28 mouse cellular contexts compared by ENCODE assay signal in the genomic region with DNA sequence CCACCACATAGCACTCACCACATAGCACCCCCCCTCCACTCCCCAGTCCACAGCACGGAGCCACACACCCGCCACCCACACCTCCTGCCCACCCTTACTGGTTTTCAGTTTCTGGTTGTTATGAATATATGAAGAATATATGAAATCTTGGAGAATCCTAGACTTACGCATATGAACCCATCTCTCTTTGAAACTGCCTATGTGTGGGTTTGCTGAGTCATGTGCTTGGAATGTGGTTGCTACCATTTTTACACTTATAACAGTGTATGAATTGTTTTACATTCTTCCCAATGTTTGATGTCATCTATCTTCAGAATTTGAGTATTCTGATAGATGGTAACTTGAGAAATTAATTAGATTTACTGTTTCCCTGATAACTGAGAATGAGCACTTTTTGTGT. TPM values are rescaled to one million over a fixed set of nuclear protein-coding genes. Genes with fewer than 3 reads are reported as not detected.
A peak's percentile ranks its signal among the peaks of the same experiment; 100 is the strongest.
DNase-seq lines count a peak whose midpoint lies in the region; ATAC-seq lines count a peak whose summit lies in the region.
"Had no signal": no experiment of that assay in that cellular context is flagged by ENCODE, and none has a peak within 500 bp of the region (broad histone marks: within the 10 kb centered on the region; RNA-seq: fewer than 3 reads in every experiment).

No protein-coding gene starts in this region.

- H3K4me1 ChIP-seq in midbrain, embryonic 16.5 days (ENCODE audit: control insufficient read depth, insufficient read depth, low read length) = no peaks in the 10 kb centered on the region
- H3K4me1 ChIP-seq: embryonic facial prominence, embryonic 12.5 days; embryonic facial prominence, embryonic 15.5 days; hindbrain, embryonic 13.5 days; intestine, embryonic 15.5 days had no signal

- no peaks in the 10 kb centered on the region for H3K27me3 ChIP-seq in midbrain, embryonic 16.5 days (ENCODE audit: control insufficient read depth, insufficient read depth, low read depth, low read length)
- H3K27me3 ChIP-seq: CH12.LX; embryonic facial prominence, embryonic 12.5 days; embryonic facial prominence, embryonic 15.5 days; hindbrain, embryonic 13.5 days; intestine, embryonic 15.5 days had no signal

- 0 out of 2 replicates have a peak, but pooled peaks cover 2% of the 10 kb centered on the region for H3K36me3 ChIP-seq in midbrain, embryonic 16.5 days (ENCODE audit: control insufficient read depth, insufficient read depth, low read length)
- H3K36me3 ChIP-seq: embryonic facial prominence, embryonic 12.5 days; embryonic facial prominence, embryonic 15.5 days; hindbrain, embryonic 10.5 days; intestine, embryonic 15.5 days had no signal

- intact Hi-C loops in heart, postnatal 25 days (cut with DNase I) = no loop called here

- H3K4me3 ChIP-seq in midbrain, embryonic 16.5 days (ENCODE audit: low read depth, low read length) = no peak overlapping the region
- H3K4me3 ChIP-seq: embryonic facial prominence, embryonic 12.5 days; embryonic facial prominence, embryonic 15.5 days; hindbrain, embryonic 10.5 days; hindbrain, embryonic 13.5 days; intestine, embryonic 15.5 days had no signal

- no peak overlapping the region for H3K27ac ChIP-seq in midbrain, embryonic 16.5 days (ENCODE audit: low read length)
- H3K27ac ChIP-seq: embryonic facial prominence, embryonic 12.5 days; embryonic facial prominence, embryonic 15.5 days; hindbrain, embryonic 10.5 days; hindbrain, embryonic 13.5 days; intestine, embryonic 15.5 days had no signal

- H3K4me2 ChIP-seq in midbrain, embryonic 16.5 days (ENCODE audit: low read length) = no peak overlapping the region
- H3K4me2 ChIP-seq: embryonic facial prominence, embryonic 12.5 days; embryonic facial prominence, embryonic 15.5 days; heart, embryonic 11.5 days; hindbrain, embryonic 13.5 days; intestine, embryonic 15.5 days had no signal

- H3K9ac ChIP-seq in midbrain, embryonic 16.5 days (ENCODE audit: low read depth, low read length) = no peak overlapping the region
- H3K9ac ChIP-seq: embryonic facial prominence, embryonic 12.5 days; embryonic facial prominence, embryonic 15.5 days; forebrain, postnatal 0 days; hindbrain, embryonic 13.5 days; intestine, embryonic 15.5 days had no signal

- ATAC-seq in midbrain, embryonic 16.5 days = no peak
- ATAC-seq in cerebellum, adult (ENCODE audit: insufficient number of reproducible peaks, low FRiP score, low TSS enrichment) = no peak
- ATAC-seq: forebrain, embryonic 14.5 days; forebrain, postnatal 0 days; hindbrain, embryonic 16.5 days; intestine, embryonic 15.5 days had no signal

- 90% methylated on average over 3 of the region's 3 CpGs for WGBS in midbrain, embryonic 16.5 days

- peak; percentile 30 for DNase-seq in heart, adult 11 months
- DNase-seq in heart, postnatal 25 days (ENCODE audit: low spot score) = no peak
- peak; percentile 92 for DNase-seq in 3T3-L1 (ENCODE audit: low read depth, low spot score)
- DNase-seq in brain, adult 2 months (ENCODE audit: low read depth, low spot score) = peak; percentile 30
- no peak for DNase-seq in lung, adult 18-20 months
- DNase-seq: adrenal gland, adult 8-10 months; adrenal gland, postnatal 25 days; B cell, adult 2 months; cerebellum, adult 11 months; cerebellum, adult 2 months; cerebellum, adult 9-11 months; cerebellum, postnatal 25 days; forebrain, postnatal 0 days; gastrocnemius, postnatal 10 days; gastrocnemius, postnatal 36 days; heart, postnatal 36 days had no signal

- no peaks in the 10 kb centered on the region for H3K9me3 ChIP-seq in midbrain, embryonic 16.5 days (replicated peaks; ENCODE audit: control insufficient read depth, low read length, poor library complexity, severe bottlenecking)
- H3K9me3 ChIP-seq: embryonic facial prominence, embryonic 12.5 days; embryonic facial prominence, embryonic 15.5 days; G1E; hindbrain, embryonic 10.5 days; hindbrain, embryonic 13.5 days; intestine, embryonic 15.5 days had no signal

RNA-seq across cellular contexts. Expression of gene Bcas3, which starts 26.1 kb away (rescaled TPM):
- 10 to 100 TPM; 31.1 to 43.7 TPM for total RNA-seq in heart, postnatal 25 days (2021)
- 30.9 and 33.3 TPM in 2 replicates for polyA plus RNA-seq in midbrain, embryonic 16.5 days (2015; fragmentation: Nextera tagmentation; extraction: Ambion mirVana)

Comparison
In these comparisons a context has a peak if more than half of its experiments do, and no peak if none do; other contexts are left out.
1. DNase-seq: peak in heart, adult 11 months (single experiment), 3T3-L1 (single experiment) and brain, adult 2 months (single experiment); none in heart, postnatal 25 days (single experiment) and lung, adult 18-20 months (0 of 2).